Mouse (Mus musculus) E14TG2a.4 (cell line): ENCODE measurements around the gene Slit1.

Experiments used
- CTCF ChIP-seq: conservative IDR thresholded peaks from 2 replicates; pipeline ENCODE4 v1.5.1; 2014; ENCODE audit warnings: low read length
- NANOG ChIP-seq: IDR thresholded peaks from 2 replicates; pipeline ENCODE4 v1.6.1; 2014; ENCODE audit warnings: borderline replicate concordance, low read length, mixed read lengths
- POU5F1 ChIP-seq: IDR thresholded peaks from 2 replicates; pipeline ENCODE4 v1.6.1; 2014; ENCODE audit warnings: low read length, borderline replicate concordance

DNA sequence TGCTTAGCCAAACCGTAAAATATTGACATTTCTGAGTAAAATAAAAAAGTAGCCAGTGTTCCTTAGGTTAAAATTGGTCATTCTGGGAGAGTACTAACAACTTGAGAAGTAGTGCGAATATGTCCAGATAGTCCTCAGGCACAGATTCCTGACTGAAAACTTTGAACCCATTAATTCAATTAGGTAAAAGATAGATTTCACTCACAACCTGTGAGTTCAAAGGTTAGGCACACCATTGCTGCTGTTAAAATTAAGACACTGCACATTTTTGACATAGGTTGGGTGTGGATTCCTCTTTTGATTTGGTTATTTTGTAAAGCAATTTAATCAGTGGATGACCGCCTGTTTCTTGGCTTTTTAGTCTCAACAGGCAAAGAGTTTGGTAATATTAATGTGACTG is 182.6 kb downstream of the Slit1 start:
- no peak for TF ChIP-seq CTCF
- TF ChIP-seq NANOG: no peak
- no peak for TF ChIP-seq POU5F1
